Mouse (Mus musculus): ENCODE measurements around the gene Gm43720.
"Not testable (repeated sequence)": the region's sequence is repeated elsewhere in the genome, so short reads cannot be mapped to it uniquely, and the experiment has no call there.

The Gm43720 gene

DNA sequence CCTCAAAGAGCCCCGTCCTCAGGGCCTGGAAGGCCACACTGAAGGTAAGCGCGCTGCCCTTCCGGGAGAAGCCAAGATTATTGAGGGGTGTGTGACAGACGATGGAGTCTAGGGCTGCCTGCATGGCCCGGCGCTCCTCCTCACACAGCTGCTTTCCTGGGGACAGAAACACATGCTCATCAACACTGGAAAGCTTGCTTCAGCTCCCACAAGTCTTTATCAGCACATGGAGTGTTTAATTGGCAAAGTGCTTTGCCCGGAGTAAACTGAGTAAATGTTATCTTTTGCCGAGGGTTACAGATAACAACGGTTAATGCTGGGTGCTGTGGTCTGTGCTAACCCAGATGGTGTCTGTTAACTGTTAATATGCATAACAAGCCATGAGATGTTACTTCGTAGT lies 18.9 kb downstream of the Gm43720 start:
- DNase-seq = no peak

DNA sequence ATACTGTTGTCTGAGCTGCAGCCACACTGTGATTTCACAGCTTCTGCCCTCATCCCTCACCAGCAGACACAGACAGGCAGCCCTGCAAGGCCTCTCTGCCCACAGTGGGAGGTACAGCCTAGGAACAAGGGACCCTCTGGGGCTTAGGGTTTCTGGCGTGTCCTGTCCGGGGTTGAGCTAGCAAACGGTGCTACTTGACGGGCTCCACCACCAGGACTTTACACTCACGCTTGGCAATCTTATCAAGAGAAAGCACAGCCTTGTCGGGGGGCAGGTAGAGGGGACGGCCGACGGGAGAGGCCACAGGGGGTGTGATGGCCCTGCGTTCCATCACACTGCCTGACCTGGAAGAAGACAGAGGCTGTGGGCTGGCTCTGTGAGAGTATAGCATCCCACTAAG lies 19.7 kb downstream of the Gm43720 start:
- DNase-seq = no peak

DNA sequence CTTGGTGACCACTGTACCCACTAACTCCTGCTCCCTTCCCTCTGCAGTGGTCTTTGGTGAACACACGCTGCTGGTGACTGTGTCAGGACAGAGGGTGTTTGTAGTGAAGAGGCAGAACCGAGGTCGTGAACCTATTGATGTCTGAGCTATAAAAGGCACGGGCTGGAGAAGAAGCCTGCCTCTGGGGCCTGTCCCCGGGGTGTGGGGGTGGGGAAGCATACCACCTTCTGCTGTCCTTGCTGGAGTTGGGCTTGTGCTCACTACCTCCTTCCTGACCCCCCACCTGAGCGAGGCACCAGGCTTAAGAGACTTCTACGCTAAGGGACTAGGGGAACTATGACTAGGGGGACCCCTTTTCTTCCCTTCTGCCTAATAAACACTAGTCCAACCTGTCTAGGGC lies 20.8 kb downstream of the Gm43720 start:
- DNase-seq = no peak

GRCm38 (mm10) chr5:138258542-138258941 lies 21.2 kb downstream of the Gm43720 start:
- no peak for DNase-seq

- no peak for DNase-seq
These were observed 21.7 kb downstream of the Gm43720 start for GRCm38 (mm10) chr5:138258078-138258477.

DNA sequence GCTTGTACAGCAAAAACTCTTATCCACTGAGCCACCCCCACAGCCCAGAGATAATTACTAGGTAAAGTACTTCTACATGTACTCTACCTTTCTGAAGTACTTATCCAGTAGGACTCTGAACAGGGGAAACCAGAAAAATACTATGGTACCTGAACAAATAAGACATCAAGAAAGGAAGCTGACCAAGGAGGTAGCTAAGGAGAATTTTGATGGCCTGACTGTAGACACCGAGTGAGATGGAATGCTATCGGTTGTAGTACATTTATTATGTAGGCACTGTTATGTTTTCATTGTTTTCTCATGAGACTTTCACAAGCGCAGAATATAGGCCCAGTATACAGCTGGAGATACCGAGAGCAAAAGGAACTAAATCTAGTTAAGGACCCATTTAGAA lies 22.2 kb downstream of the Gm43720 start:
- no peak for DNase-seq

GRCm38 (mm10) chr5:138256966-138257584 lies 22.7 kb downstream of the Gm43720 start:
- DNase-seq = peak in 1 of 2 experiments; percentile 14

DNA sequence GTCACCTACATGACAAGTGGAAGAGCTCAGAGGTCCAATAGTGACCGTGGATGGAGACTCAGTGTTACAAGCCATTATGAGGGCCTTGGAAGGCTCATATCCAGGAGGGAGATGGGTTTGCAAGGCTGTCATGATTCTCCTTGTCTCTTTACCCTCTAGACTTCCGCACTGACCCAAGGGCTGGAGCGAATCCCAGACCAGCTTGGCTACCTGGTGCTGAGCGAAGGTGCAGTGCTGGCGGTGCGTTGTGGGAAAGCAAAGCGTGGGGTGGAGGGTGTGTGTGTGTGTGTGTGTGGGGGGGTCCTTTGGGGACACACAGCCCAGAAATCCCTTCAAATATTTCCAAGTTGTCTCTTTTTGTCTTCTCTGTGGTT lies 23.7 kb downstream of the Gm43720 start:
- DNase-seq = no peak

DNA sequence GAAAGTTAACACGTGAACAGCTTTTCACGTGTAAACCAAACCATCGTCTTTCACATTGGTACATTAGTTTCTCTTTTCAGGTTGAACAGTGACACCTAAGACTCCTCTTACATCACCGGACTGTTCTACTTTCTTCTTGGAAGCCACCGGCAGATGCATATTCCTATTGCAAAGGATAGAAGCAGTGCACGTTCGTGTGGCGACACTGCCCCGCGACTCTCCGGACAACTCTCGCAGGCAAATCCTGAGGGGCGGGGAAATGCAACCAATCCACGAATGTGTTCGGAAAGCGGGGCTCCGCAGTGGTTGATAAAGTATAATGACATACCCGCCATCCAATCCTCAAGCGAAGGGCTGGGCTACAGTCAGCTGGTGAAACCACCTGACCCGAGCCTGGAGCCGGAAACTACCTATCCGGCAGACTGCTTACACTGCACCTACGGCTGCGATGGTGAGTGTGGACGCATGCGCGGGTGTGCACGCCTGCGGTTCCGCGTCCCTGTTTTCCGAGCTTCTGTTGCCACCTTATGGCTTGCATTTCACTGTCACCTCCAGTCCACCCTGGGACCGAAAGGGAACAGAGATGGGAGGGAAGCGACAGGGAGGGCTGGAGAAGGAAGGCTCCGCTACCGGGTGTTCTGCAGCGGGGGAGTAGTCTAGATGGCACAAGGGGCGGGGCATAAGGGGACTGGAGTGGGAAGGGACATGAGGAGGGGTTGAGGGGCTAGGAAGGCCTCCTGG lies 24.2 kb downstream of the Gm43720 start, which contains the start of gene Lamtor4:
Gene Lamtor4 (plus strand): TSS at position 130 of the 741 bp plus-strand sequence.
- peak; percentile 90 to 95 for DNase-seq

- DNase-seq = no peak
These were observed 26.7 kb downstream of the Gm43720 start for GRCm38 (mm10) chr5:138253061-138253460.

DNA sequence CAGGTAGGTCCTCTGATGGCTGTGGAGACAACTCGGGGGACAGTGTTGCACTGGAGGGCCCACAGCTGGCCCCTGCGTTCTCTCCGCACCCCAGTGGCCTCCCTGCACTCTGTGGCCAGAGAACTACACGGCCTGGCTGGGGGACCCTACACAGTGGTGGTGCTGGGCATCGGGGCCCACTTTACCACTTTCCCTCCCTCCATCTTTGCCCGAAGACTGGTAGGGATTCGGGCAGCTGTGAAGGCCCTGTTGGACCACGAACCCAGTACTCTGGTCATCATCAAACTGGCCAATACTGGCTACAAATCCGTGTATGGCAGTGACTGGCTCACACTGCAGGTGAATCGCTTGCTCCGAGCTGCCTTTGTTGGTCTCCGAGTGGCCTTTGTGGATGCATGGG lies 28.6 kb downstream of the Gm43720 start:
- DNase-seq = no peak

GRCm38 (mm10) chr5:138241511-138241910 lies 38.2 kb downstream of the Gm43720 start:
- DNase-seq = no peak

- DNase-seq = no peak
These were observed 45.5 kb downstream of the Gm43720 start for GRCm38 (mm10) chr5:138234224-138234623.

DNA sequence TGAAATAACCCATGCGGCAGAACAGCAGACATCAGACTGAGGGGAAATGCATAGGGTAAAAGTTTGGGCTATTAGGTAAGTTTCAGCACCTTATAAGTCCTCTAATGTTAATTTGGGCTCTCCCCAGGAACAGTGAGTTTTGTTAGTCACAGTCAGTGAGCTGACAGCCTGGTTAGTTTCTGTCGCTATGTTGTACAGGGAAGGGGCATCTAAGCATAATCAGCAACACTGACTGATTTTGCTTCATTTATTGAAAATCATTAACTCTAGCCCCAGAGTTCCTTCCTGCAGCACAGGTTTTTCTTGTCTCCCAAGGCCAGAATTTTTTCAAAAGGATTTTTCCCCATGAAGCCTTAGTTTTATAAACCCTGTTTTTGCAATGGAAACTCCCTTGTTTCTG lies 46.0 kb downstream of the Gm43720 start:
- DNase-seq = no peak

- no peak for DNase-seq
These were observed 50.2 kb downstream of the Gm43720 start for GRCm38 (mm10) chr5:138229511-138229910.

- DNase-seq = no peak
These were observed 51.7 kb downstream of the Gm43720 start for GRCm38 (mm10) chr5:138228026-138228425.

- DNase-seq = no peak
These were observed 52.4 kb downstream of the Gm43720 start for GRCm38 (mm10) chr5:138227367-138227766.

DNA sequence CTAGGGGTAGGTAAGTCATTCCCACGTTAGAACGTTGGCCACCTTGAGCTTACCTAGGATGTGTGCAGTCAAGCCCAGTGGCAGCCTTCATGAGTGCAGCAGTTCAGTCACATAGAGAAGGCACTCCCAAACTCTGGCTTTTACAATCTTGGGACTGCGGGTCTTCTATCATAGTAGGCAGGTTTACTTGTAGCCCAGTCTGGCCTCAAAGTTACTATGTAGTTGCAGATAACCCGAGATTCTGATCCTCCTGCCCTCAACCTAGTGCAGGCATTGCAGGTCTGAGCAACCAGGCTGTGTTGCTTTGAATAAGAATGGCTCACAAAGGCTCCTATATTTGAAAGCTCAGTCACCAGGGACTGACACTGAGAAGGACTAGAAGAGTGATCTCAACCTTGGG lies 53.3 kb downstream of the Gm43720 start:
- DNase-seq = no peak

DNA sequence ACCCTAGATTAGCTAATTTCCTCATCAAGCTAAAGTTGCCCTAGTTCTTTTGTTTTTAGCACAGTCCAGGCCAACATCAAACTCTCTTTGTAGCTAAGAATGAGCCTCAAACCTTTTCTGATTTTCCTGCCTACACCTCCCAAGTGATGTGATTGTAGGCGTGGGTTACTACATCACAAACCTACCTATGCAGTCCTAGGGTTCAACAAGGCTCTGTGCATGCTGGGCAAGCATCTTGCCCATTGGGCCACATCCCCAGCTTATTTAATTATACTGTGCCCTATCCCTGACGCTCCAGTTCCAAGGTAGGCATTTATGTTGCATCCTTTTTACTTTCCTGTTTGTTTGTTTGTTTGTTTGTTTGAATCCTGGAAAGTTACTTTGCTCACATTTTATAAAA lies 54.1 kb downstream of the Gm43720 start, which contains the start of gene Nxpe5:
Gene Nxpe5 (plus strand): TSS at position 199 of the 400 bp plus-strand sequence.
- no peak for DNase-seq

DNA sequence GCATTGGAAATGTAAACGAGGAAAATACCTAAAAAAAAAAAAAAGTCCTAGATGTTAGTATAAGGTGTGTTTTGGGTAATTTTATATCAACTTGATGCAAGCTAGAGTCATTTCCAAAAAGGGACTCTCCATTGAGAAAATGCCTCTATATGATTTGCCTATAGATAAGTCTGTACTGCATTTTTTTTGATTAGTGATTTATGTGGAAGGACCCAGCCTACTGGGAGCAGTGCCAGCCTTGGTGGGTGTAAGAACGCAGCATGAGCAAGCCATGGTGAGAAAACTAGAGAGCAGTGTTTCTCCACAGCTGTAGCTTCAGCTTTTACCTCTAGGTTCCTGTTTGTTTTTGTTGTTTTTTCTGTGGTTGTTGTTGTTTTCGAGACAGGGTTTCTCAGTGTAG lies 56.5 kb downstream of the Gm43720 start:
- DNase-seq = no peak

- DNase-seq = peak; percentile 49 to 52
These were observed 57.6 kb downstream of the Gm43720 start for GRCm38 (mm10) chr5:138222111-138222510.

DNA sequence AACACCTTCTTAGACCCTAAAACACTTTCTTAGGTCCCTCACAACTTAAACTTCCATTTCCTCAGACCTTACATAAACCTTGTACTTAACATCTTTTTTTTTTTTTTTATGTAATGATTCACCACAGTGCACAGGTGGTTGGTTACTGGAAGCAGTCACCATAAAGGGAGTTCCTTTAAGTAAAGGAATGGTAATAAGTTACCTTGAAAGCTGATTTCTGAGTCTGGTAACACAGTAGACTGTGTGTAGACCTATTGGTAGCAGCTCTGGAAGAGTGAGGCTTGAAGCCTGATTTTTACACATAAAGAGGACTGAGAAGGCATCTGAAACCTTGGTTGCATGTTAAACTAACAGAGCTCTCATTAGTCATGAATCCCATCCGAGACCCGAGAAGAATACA lies 59.9 kb downstream of the Gm43720 start:
- DNase-seq = no peak

GRCm38 (mm10) chr5:138216632-138217031 lies 63.1 kb downstream of the Gm43720 start:
- DNase-seq = not testable (repeated sequence)

Measured in thymus, adult 18-20 months (tissue).